Mouse (Mus musculus): ENCODE results near the gene Olfr136. TPM values are rescaled to one million over a fixed set of nuclear protein-coding genes. Genes with fewer than 3 reads are reported as not detected.

The Olfr136 gene
- polyA plus RNA-seq (2012; ENCODE audit: insufficient read depth, insufficient read length, low replicate concordance, missing spikeins): not detected in 2 replicates

DNA sequence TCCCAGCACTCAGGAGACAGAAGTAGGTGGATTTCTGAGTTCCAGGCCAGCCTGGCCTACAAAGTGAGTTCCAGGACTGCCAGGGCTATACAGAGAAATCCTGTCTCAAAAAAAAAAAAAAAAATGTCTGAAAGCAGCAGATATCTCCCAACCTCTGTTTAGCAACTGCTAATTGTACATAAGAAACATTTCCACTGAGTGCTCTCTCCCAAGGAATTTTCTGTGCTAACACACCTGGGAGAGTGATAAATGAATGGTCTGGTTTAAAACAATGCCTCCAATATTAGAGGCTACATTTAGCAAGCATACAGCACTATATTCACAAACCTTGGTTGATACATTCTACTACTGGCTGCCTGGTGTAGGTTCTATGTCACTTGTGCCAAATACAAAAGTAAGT lies at the start of gene Olfr136:
Olfr136 (plus strand) TSS at position 301 of the 400 bp plus-strand sequence.
- Histone ChIP-seq H3K27ac (ENCODE audit: insufficient read depth, low read depth, low read length) (no peak within 1 kb of the TSS), H3K4me1 (ENCODE audit: control insufficient read depth, insufficient read depth, low read length) (no peaks in the 10 kb centered on the region), H3K4me3 (ENCODE audit: insufficient read depth, low read depth, low read length) (no peak within 1 kb of the TSS)
- TF ChIP-seq CTCF (IDR thresholded peaks at IDR 0.05; ENCODE audit: insufficient read depth, low read depth, low read length) (no peak), POLR2A (IDR thresholded peaks at IDR 0.05; ENCODE audit: insufficient read depth, low read depth, low read length) (no peak)

DNA sequence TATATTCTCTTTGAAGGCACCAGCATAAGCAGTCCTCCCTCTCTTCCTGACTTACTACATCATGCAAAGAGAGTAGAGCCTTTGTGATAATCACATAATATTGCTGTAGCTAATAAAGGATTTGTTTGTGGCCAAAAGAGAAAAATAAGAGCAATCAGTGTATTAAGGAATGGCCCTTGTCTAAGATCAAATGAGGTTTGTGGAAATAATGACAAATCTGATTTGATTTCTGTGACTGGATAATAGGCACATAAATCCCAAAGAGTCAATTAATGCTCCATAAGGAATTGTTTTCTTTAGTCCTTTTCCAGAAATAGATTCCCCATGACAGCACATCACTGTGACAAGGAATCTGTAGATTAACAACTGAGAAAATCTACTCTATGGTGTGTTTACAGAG lies 22.2 kb upstream of the Olfr136 start, which contains the start of gene Olfr137:
Olfr137 (minus strand) TSS at position 101 of the 400 bp plus-strand sequence.
- Histone ChIP-seq H3K4me1 (ENCODE audit: control insufficient read depth, insufficient read depth, low read length) (no peaks in the 10 kb centered on the region), H3K27ac (ENCODE audit: insufficient read depth, low read depth, low read length) (no peak within 1 kb of the TSS), H3K4me3 (ENCODE audit: insufficient read depth, low read depth, low read length) (no peak within 1 kb of the TSS)
- TF ChIP-seq POLR2A (IDR thresholded peaks at IDR 0.05; ENCODE audit: insufficient read depth, low read depth, low read length): no peak
- no peak for TF ChIP-seq CTCF (IDR thresholded peaks at IDR 0.05; ENCODE audit: insufficient read depth, low read depth, low read length)

Other genes starting within 250 kb of the Olfr136 start
- gene Olfr131, start 241.1 kb upstream of the Olfr136 start, polyA plus RNA-seq (2012; ENCODE audit: insufficient read depth, insufficient read length, low replicate concordance, missing spikeins): not detected in 2 replicates
- gene Olfr132, start 195.3 kb upstream of the Olfr136 start, polyA plus RNA-seq (2012; ENCODE audit: insufficient read depth, insufficient read length, low replicate concordance, missing spikeins): not detected in 2 replicates
- gene Olfr133, start 184.6 kb upstream of the Olfr136 start, polyA plus RNA-seq (2012; ENCODE audit: insufficient read depth, insufficient read length, low replicate concordance, missing spikeins): not detected in 2 replicates
- gene Olfr134, start 158.4 kb upstream of the Olfr136 start, polyA plus RNA-seq (2012; ENCODE audit: insufficient read depth, insufficient read length, low replicate concordance, missing spikeins): not detected in 2 replicates
- not detected in 2 replicates for gene Olfr135, start 125.5 kb upstream of the Olfr136 start, polyA plus RNA-seq (2012; ENCODE audit: insufficient read depth, insufficient read length, low replicate concordance, missing spikeins)
- not detected in 2 replicates for gene Olfr138, start 68.8 kb upstream of the Olfr136 start, polyA plus RNA-seq (2012; ENCODE audit: insufficient read depth, insufficient read length, low replicate concordance, missing spikeins)
- gene Olfr137, start 22.3 kb upstream of the Olfr136 start, polyA plus RNA-seq (2012; ENCODE audit: insufficient read depth, insufficient read length, low replicate concordance, missing spikeins): not detected in 2 replicates
- not detected in 2 replicates for gene Esp36, start 90.4 kb downstream of the Olfr136 start, polyA plus RNA-seq (2012; ENCODE audit: insufficient read depth, insufficient read length, low replicate concordance, missing spikeins)
- gene Esp34, start 224.4 kb downstream of the Olfr136 start, polyA plus RNA-seq (2012; ENCODE audit: insufficient read depth, insufficient read length, low replicate concordance, missing spikeins): not detected in 2 replicates

Measured in olfactory bulb, adult 2 months (tissue).